8 mouse cellular contexts compared by ENCODE assay signal in the genomic region with DNA sequence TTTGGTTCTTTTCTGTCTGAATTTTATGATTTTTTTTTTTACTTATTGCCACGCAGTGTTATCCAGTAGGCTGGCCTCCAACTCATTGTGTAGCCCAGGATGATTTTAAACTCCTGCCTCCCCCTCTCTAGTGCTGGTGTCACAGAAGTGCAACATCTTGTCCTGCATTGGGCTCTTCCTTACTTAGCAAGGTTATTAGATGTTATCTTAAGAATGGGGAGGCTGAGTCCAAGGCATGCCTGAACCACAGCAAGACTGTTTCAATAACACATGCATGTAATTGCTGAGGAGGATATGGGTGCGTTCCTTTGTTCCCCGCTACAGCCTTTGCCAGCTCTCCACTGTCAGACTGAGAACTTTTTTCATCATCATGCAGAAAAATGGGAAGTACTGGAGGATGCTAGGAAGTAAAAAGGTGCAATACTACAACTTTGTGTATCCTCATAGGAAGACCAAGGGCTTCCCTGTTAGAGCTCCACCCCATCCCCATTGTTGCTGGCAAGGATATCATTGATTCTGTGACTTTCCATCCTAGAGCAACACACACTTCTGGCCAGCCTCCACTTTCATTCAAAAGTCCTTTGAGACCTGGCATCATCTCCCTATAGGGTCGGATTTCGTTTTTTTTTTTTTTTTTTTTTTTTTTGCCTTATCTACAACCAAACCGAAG. TPM values are rescaled to one million over a fixed set of nuclear protein-coding genes. Genes with fewer than 3 reads are reported as not detected.
DNase-seq lines count a peak whose midpoint lies in the region; ATAC-seq and TF ChIP-seq lines count a peak whose summit lies in the region.

No protein-coding gene starts in this region.

- no peak for TF ChIP-seq CTCF in kidney, postnatal 0 days (IDR thresholded peaks at IDR 0.05; ENCODE audit: low read depth)

- H3K4me3 ChIP-seq in kidney, postnatal 0 days (replicated peaks; ENCODE audit: low read depth, low read length), result peak overlapping the region; percentile 75
- peak overlapping the region; percentile 99 for H3K4me3 ChIP-seq in embryonic facial prominence, embryonic 10.5 days
- peak overlapping the region; percentile 58 for H3K4me3 ChIP-seq in intestine, embryonic 15.5 days (replicated peaks)
- H3K4me3 ChIP-seq in neural tube, embryonic 14.5 days (ENCODE audit: low read depth, low read length), result peak overlapping the region; percentile 70

- peak overlapping the region; percentile 81; the same call in 1 of the 2 replicates for H3K27ac ChIP-seq in kidney, postnatal 0 days
- H3K27ac ChIP-seq in embryonic facial prominence, embryonic 10.5 days (replicated peaks), result no peak overlapping the region
- H3K27ac ChIP-seq in intestine, embryonic 15.5 days, result peak overlapping the region; percentile 79; the same call in 1 of the 2 replicates
- peak overlapping the region; percentile 76; the same call in 1 of the 2 replicates for H3K27ac ChIP-seq in neural tube, embryonic 14.5 days (ENCODE audit: low read depth, low read length)

- H3K9me3 ChIP-seq in kidney, postnatal 0 days (replicated peaks; ENCODE audit: low read length), result no peaks in the 10 kb centered on the region
- no peaks in the 10 kb centered on the region for H3K9me3 ChIP-seq in embryonic facial prominence, embryonic 10.5 days
- no peaks in the 10 kb centered on the region for H3K9me3 ChIP-seq in intestine, embryonic 15.5 days
- no peaks in the 10 kb centered on the region for H3K9me3 ChIP-seq in neural tube, embryonic 14.5 days (ENCODE audit: control insufficient read depth, low read length)

- H3K4me1 ChIP-seq in kidney, postnatal 0 days (replicated peaks; ENCODE audit: insufficient read depth, low read length), result no peaks in the 10 kb centered on the region
- H3K4me1 ChIP-seq in embryonic facial prominence, embryonic 10.5 days, result peaks cover 19% of the 10 kb centered on the region
- 0 out of 2 replicates have a peak, but pooled peaks cover 10% of the 10 kb centered on the region for H3K4me1 ChIP-seq in intestine, embryonic 15.5 days (replicated peaks)
- H3K4me1 ChIP-seq in neural tube, embryonic 14.5 days (ENCODE audit: control insufficient read depth, insufficient read depth, low read length), result peaks cover 7% of the 10 kb centered on the region

- H3K9ac ChIP-seq in kidney, postnatal 0 days (ENCODE audit: low read depth, low read length), result peak overlapping the region; percentile 62
- H3K9ac ChIP-seq in intestine, embryonic 15.5 days, result no peak overlapping the region
- peak overlapping the region; percentile 43; the same call in 1 of the 2 replicates for H3K9ac ChIP-seq in neural tube, embryonic 14.5 days (replicated peaks; ENCODE audit: low read depth, low read length)

- DNase-seq in kidney, postnatal 0 days (ENCODE audit: low spot score), result no peak
- no peak for DNase-seq in kidney, postnatal 4 days
- DNase-seq in embryonic facial prominence, embryonic 10.5 days (ENCODE audit: low spot score), result no peak
- no peak for DNase-seq in Muller cell, postnatal 12 days (ENCODE audit: inconsistent ontology term)
- DNase-seq in adrenal gland, adult 2 months, result no peak
- DNase-seq in frontal cortex, adult 2 months (ENCODE audit: extremely low spot score in 1 of 2, low spot score in 1 of 2), result no peak

- WGBS in kidney, postnatal 0 days, result 48% methylated on average over 6 of the region's 6 CpGs
- WGBS in embryonic facial prominence, embryonic 10.5 days, result 70% methylated on average over 6 of the region's 6 CpGs
- WGBS in intestine, embryonic 15.5 days, result 49% methylated on average over 6 of the region's 6 CpGs
- 68% methylated on average over 6 of the region's 6 CpGs for WGBS in neural tube, embryonic 14.5 days

- H3K36me3 ChIP-seq in kidney, postnatal 0 days (ENCODE audit: insufficient read depth, low read length), result peaks cover 23% of the 10 kb centered on the region
- peaks cover 44% of the 10 kb centered on the region for H3K36me3 ChIP-seq in embryonic facial prominence, embryonic 10.5 days (replicated peaks)
- peaks cover 19% of the 10 kb centered on the region for H3K36me3 ChIP-seq in intestine, embryonic 15.5 days
- H3K36me3 ChIP-seq in neural tube, embryonic 14.5 days (ENCODE audit: control insufficient read depth, insufficient read depth, low read length), result peaks cover 22% of the 10 kb centered on the region

- no peak for ATAC-seq in kidney, postnatal 0 days (replicated peaks; ENCODE audit: low FRiP score, low read depth)
- no peak for ATAC-seq in intestine, embryonic 15.5 days
- no peak for ATAC-seq in neural tube, embryonic 14.5 days (ENCODE audit: low read depth)

- H3K4me2 ChIP-seq in kidney, postnatal 0 days (ENCODE audit: low read length), result peak overlapping the region; percentile 70
- peak overlapping the region; percentile 68 for H3K4me2 ChIP-seq in intestine, embryonic 15.5 days (replicated peaks)
- H3K4me2 ChIP-seq in neural tube, embryonic 14.5 days (ENCODE audit: low read depth, low read length), result peak overlapping the region; percentile 67

- H3K27me3 ChIP-seq in kidney, postnatal 0 days (ENCODE audit: insufficient read depth, low read length), result no peaks in the 10 kb centered on the region
- H3K27me3 ChIP-seq in embryonic facial prominence, embryonic 10.5 days (replicated peaks; ENCODE audit: low read depth, poor library complexity, severe bottlenecking), result no peaks in the 10 kb centered on the region
- no peaks in the 10 kb centered on the region for H3K27me3 ChIP-seq in intestine, embryonic 15.5 days (replicated peaks)
- H3K27me3 ChIP-seq in neural tube, embryonic 14.5 days (ENCODE audit: control insufficient read depth, insufficient read depth, low read length), result no peaks in the 10 kb centered on the region; the same call in 1 of the 2 replicates

RNA-seq across cellular contexts. Expression of gene Atp5b, which starts 1.1 kb away (rescaled TPM):
- 3,631 and 3,848 TPM in 2 replicates for polyA plus RNA-seq in kidney, postnatal 0 days (2015; fragmentation: Nextera tagmentation; extraction: Ambion mirVana)
- 2,197 and 2,277 TPM in 2 replicates for polyA plus RNA-seq in embryonic facial prominence, embryonic 10.5 days (2016; fragmentation: Nextera tagmentation; extraction: Ambion mirVana)
- polyA plus RNA-seq in intestine, embryonic 15.5 days (2015; fragmentation: Nextera tagmentation; extraction: Ambion mirVana), result 3,029 and 3,109 TPM in 2 replicates
- 2,213 and 2,273 TPM in 2 replicates for polyA plus RNA-seq in neural tube, embryonic 14.5 days (2014; fragmentation: Nextera tagmentation; extraction: Ambion mirVana)
- 1,000 to 10,000 TPM; 2,694 to 3,346 TPM for total RNA-seq in adrenal gland, adult 2 months (2021)
- polyA plus RNA-seq in adrenal gland, adult 2 months (2012; rRNA removed), result 7,039 and 9,498 TPM in 2 replicates
- 1,563 and 1,614 TPM in 2 replicates for polyA plus RNA-seq in frontal cortex, adult 2 months (2012; rRNA removed)

RNA-seq across cellular contexts. Expression of gene Baz2a, which starts 9.4 kb away (rescaled TPM):
- 9.8 and 11.3 TPM in 2 replicates for polyA plus RNA-seq in kidney, postnatal 0 days (2015; fragmentation: Nextera tagmentation; extraction: Ambion mirVana)
- 14.7 and 17.5 TPM in 2 replicates for polyA plus RNA-seq in embryonic facial prominence, embryonic 10.5 days (2016; fragmentation: Nextera tagmentation; extraction: Ambion mirVana)
- polyA plus RNA-seq in intestine, embryonic 15.5 days (2015; fragmentation: Nextera tagmentation; extraction: Ambion mirVana), result 11.7 and 12.5 TPM in 2 replicates
- 15.8 and 20.9 TPM in 2 replicates for polyA plus RNA-seq in neural tube, embryonic 14.5 days (2014; fragmentation: Nextera tagmentation; extraction: Ambion mirVana)
- 10 to 100 TPM; 40.8 to 49.6 TPM for total RNA-seq in adrenal gland, adult 2 months (2021)
- polyA plus RNA-seq in adrenal gland, adult 2 months (2012; rRNA removed), result 24.5 and 31.6 TPM in 2 replicates
- polyA plus RNA-seq in frontal cortex, adult 2 months (2012; rRNA removed), result 36.0 TPM in 2 replicates

RNA-seq across cellular contexts. Expression of gene Ptges3, which starts 23.2 kb away (rescaled TPM):
- 467 and 468 TPM in 2 replicates for polyA plus RNA-seq in kidney, postnatal 0 days (2015; fragmentation: Nextera tagmentation; extraction: Ambion mirVana)
- 711 and 729 TPM in 2 replicates for polyA plus RNA-seq in embryonic facial prominence, embryonic 10.5 days (2016; fragmentation: Nextera tagmentation; extraction: Ambion mirVana)
- 482 and 586 TPM in 2 replicates for polyA plus RNA-seq in intestine, embryonic 15.5 days (2015; fragmentation: Nextera tagmentation; extraction: Ambion mirVana)
- polyA plus RNA-seq in neural tube, embryonic 14.5 days (2014; fragmentation: Nextera tagmentation; extraction: Ambion mirVana), result 381 and 396 TPM in 2 replicates
- 100 to 1,000 TPM; 179 to 195 TPM for total RNA-seq in adrenal gland, adult 2 months (2021)
- polyA plus RNA-seq in adrenal gland, adult 2 months (2012; rRNA removed), result 124 and 151 TPM in 2 replicates
- polyA plus RNA-seq in frontal cortex, adult 2 months (2012; rRNA removed), result 80.8 and 83.1 TPM in 2 replicates

RNA-seq across cellular contexts. Expression of gene Naca, which starts 46.6 kb away (rescaled TPM):
- polyA plus RNA-seq in kidney, postnatal 0 days (2015; fragmentation: Nextera tagmentation; extraction: Ambion mirVana), result 769 and 820 TPM in 2 replicates
- 907 and 927 TPM in 2 replicates for polyA plus RNA-seq in embryonic facial prominence, embryonic 10.5 days (2016; fragmentation: Nextera tagmentation; extraction: Ambion mirVana)
- polyA plus RNA-seq in intestine, embryonic 15.5 days (2015; fragmentation: Nextera tagmentation; extraction: Ambion mirVana), result 779 and 830 TPM in 2 replicates
- 537 and 552 TPM in 2 replicates for polyA plus RNA-seq in neural tube, embryonic 14.5 days (2014; fragmentation: Nextera tagmentation; extraction: Ambion mirVana)
- 100 to 1,000 TPM; 607 to 630 TPM for total RNA-seq in adrenal gland, adult 2 months (2021)
- polyA plus RNA-seq in adrenal gland, adult 2 months (2012; rRNA removed), result 178 and 209 TPM in 2 replicates
- 238 and 244 TPM in 2 replicates for polyA plus RNA-seq in frontal cortex, adult 2 months (2012; rRNA removed)
